Mouse (Mus musculus): Measurements from ENCODE around the gene Camk2n1. TPM values are rescaled to one million over a fixed set of nuclear protein-coding genes. Genes with fewer than 3 reads are reported as not detected.

Gene Camk2n1
- total RNA-seq, 2 experiments from 2014 or later, result 0.04 to 0.40 TPM

GRCm38 (mm10) chr4:138447387-138447786 is 6.7 kb upstream of the Camk2n1 start:
- ATAC-seq (ENCODE audit: poor library complexity, severe bottlenecking), result peak; percentile 98

DNA sequence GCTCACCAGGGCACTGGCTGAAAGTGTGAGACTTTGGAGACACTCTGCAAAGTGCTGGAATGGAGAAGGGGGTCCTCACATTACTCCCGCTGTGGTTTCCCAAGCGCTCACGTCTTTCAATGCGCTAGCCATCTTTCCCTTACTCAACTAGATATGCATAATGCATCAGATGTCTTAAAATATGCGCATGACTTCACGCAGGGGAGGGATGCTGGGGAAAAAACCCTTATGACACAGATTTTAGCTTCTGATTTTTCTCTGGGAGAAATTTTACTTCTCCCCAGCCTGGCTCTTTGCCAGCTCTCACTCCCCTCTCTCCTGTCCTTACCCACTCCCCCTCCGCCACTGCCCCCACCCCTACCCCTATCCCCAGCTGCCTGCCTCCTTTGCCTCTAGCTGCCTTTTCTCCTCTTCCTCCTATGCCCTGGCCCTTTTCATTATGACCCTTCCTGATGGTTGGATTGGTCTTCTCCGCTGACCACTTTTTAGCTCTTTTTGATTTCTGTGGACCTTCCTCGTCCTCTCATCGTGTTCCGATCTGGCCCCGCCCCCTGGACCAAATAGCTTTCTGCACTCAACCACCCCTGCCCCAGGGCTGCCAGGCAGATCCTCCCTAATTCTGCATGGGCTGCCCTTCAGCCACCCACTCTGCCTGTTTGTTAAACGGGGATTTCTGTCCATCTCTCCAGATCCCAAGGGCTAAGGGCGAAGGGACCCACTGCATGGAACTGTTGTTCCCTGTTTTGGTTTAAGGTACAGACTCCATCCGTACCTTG is 6.1 kb upstream of the Camk2n1 start:
- ATAC-seq (ENCODE audit: poor library complexity, severe bottlenecking), result no peak

DNA sequence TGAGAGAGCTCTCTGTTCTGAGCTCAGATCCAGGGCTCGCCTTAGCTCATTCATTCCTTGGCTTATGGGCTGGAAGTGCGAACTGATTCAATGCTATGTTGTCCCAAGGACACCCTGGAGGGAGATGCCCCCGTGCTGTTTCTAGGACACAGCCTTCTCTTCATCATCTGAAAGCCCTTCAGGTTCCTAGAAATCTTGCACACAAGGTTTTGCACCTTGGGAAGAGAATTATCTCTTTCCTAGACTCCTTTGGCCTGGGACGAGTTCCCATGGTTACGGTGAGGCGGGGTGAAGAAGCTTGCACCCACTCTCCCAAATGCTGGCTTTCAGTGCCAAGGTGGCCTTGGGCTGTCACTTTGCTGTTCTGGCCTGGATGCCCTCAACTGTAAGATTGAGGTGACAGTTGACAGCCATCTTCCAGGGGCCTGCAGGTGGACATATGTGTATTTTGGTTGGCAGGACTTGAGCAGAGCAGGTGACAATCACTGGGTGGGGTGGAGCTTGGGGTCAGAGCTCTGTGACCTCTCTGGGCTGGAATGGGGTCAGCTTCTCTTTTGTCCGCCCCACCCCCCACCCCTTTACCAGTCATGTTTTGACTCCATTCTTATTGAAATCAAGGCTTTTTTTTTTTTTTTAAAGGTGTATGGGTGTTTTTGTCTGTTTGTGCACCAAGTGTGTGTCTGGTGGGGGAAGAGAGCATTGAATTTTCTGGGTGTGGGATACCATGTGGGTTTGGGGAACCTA is 5.1 kb upstream of the Camk2n1 start:
- ATAC-seq (ENCODE audit: poor library complexity, severe bottlenecking), result no peak

GRCm38 (mm10) chr4:138449636-138450314 is 4.3 kb upstream of the Camk2n1 start:
- ATAC-seq (ENCODE audit: poor library complexity, severe bottlenecking), result no peak

- no peak for ATAC-seq (ENCODE audit: poor library complexity, severe bottlenecking)
Measured at GRCm38 (mm10) chr4:138452306-138453096, 1.6 kb upstream of the Camk2n1 start.

- no peak for ATAC-seq (ENCODE audit: poor library complexity, severe bottlenecking)
Measured at GRCm38 (mm10) chr4:138453097-138453752, 889 bp upstream of the Camk2n1 start.

GRCm38 (mm10) chr4:138454571-138455140 is 542 bp downstream of the Camk2n1 start:
- no peak for ATAC-seq (ENCODE audit: poor library complexity, severe bottlenecking)

GRCm38 (mm10) chr4:138455141-138455955 is 1.2 kb downstream of the Camk2n1 start:
- no peak for ATAC-seq (ENCODE audit: poor library complexity, severe bottlenecking)

GRCm38 (mm10) chr4:138455956-138456341 is 1.8 kb downstream of the Camk2n1 start:
- ATAC-seq (ENCODE audit: poor library complexity, severe bottlenecking), result 0 out of 2 replicates have a peak, but pooled peaks have one; percentile 41

DNA sequence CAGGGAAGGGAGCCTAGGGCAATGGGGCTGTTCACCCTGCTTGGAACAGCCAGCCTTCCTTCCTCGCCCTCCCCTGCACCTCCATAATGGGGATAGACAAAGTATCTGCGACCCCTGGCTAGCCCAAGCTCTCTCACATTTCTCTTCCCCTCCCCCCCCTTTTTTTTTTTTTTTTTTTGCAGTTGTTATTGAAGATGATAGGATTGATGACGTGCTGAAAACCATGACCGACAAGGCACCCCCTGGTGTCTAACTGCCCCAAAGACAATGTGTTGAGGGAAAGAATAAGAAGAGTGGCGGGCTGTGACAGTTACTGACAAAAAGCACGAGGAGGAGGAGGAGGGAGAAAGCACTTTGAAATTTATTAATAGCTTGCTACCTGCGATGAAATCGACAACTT is 2.4 kb downstream of the Camk2n1 start:
- ATAC-seq (ENCODE audit: poor library complexity, severe bottlenecking), result no peak

GRCm38 (mm10) chr4:138457091-138457490 is 3.0 kb downstream of the Camk2n1 start:
- ATAC-seq (ENCODE audit: poor library complexity, severe bottlenecking), result no peak

DNA sequence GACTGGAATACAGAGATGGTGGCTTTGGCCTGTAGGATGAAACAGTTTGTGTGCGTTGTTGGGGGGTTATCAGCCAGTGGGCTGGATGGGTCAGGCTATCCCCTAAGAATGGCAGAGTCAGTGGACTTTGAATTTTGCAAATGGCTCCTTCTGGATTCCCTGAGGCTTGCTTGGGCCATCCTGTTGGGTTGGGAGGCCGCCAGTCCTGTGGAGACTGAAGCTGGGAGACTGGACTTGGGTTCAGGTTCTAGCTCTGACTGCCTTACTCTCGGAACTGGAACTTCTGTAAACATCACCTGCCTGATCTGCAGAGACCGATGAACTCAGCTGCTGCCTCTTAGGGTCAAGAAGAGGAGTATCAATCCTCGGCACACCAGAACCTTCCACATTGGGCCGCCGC is 4.1 kb downstream of the Camk2n1 start:
- ATAC-seq (ENCODE audit: poor library complexity, severe bottlenecking), result no peak

GRCm38 (mm10) chr4:138458735-138459440 is 4.8 kb downstream of the Camk2n1 start:
- ATAC-seq (ENCODE audit: poor library complexity, severe bottlenecking), result no peak

- no peak for ATAC-seq (ENCODE audit: poor library complexity, severe bottlenecking)
Measured at GRCm38 (mm10) chr4:138459775-138460174, 5.7 kb downstream of the Camk2n1 start.

DNA sequence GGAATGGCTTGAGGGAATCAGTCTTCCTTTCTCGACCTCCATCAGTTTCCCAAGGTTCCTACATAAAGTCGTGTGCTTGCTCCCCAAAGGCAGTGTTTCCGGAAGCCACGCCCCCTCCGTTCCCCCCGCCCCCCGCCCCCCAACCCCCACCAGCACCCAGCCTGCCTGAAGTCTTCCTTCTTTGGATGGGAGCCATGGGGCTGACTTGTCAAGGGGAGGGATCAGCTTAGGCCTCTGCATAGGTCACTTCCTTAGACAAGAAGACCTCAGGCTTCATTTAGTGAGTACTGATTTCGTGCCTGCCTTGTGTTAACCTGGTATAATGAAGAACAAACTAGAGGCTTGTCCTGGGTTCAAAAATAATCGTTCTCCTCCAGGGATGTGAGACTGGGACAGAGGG is 6.8 kb downstream of the Camk2n1 start:
- no peak for ATAC-seq (ENCODE audit: poor library complexity, severe bottlenecking)

GRCm38 (mm10) chr4:138461471-138461870 is 7.4 kb downstream of the Camk2n1 start:
- no peak for ATAC-seq (ENCODE audit: poor library complexity, severe bottlenecking)

- no peak for ATAC-seq (ENCODE audit: poor library complexity, severe bottlenecking)
Measured at GRCm38 (mm10) chr4:138462971-138463831, 9.1 kb downstream of the Camk2n1 start.
